Mouse (Mus musculus): Measurements from ENCODE around the gene Psenen. TPM values are rescaled to one million over a fixed set of nuclear protein-coding genes. Genes with fewer than 3 reads are reported as not detected.
A peak's percentile ranks its signal among the peaks of the same experiment; 100 is the strongest.

Gene Psenen
- polyA plus RNA-seq, 1 experiment from 2014 or later, result 104 TPM

GRCm38 (mm10) chr7:30526981-30527380 lies 36.4 kb downstream of the Psenen start:
- H3K4me1 ChIP-seq (ENCODE audit: insufficient read depth), result peaks cover 7% of the 10 kb centered on the region
- no peak overlapping the region for H3K27ac ChIP-seq (ENCODE audit: low read depth)
- ATAC-seq (ENCODE audit: insufficient read depth), result no peak
- 81% methylated on average over 14 of the region's 14 CpGs for WGBS
- H3K4me3 ChIP-seq (ENCODE audit: low read depth, low read length), result no peak overlapping the region
- peaks cover 85% of the 10 kb centered on the region for H3K36me3 ChIP-seq (ENCODE audit: insufficient read depth)
- TF ChIP-seq CTCF (IDR thresholded peaks at IDR 0.05; ENCODE audit: low read depth), result no peak
- no peaks in the 10 kb centered on the region for H3K27me3 ChIP-seq (ENCODE audit: insufficient read depth, low read length)
- peak overlapping the region; percentile 43; the same call in 1 of the 2 replicates for H3K4me2 ChIP-seq
- H3K9me3 ChIP-seq (ENCODE audit: low read depth, low read length), result no peaks in the 10 kb centered on the region
- DNase-seq, result no peak
- H3K9ac ChIP-seq, result no peak overlapping the region

- DNase-seq (no peak), ATAC-seq (ENCODE audit: insufficient read depth) (no peak)
- Histone ChIP-seq H3K4me3 (ENCODE audit: low read depth, low read length) (no peak overlapping the region), H3K36me3 (ENCODE audit: insufficient read depth) (peaks cover 80% of the 10 kb centered on the region), H3K4me1 (ENCODE audit: insufficient read depth) (peaks cover 7% of the 10 kb centered on the region), H3K4me2 (peak overlapping the region; percentile 43), H3K27ac (ENCODE audit: low read depth) (peak overlapping the region; percentile 38; the same call in 1 of the 2 replicates), H3K27me3 (ENCODE audit: insufficient read depth, low read length) (no peaks in the 10 kb centered on the region), H3K9ac (peak overlapping the region; percentile 32), H3K9me3 (ENCODE audit: low read depth, low read length) (no peaks in the 10 kb centered on the region)
- no peak for TF ChIP-seq CTCF (IDR thresholded peaks at IDR 0.05; ENCODE audit: low read depth)
- WGBS, result 25% methylated on average over 17 of the region's 17 CpGs
These were observed 37.0 kb downstream of the Psenen start for GRCm38 (mm10) chr7:30526399-30526798.

DNA sequence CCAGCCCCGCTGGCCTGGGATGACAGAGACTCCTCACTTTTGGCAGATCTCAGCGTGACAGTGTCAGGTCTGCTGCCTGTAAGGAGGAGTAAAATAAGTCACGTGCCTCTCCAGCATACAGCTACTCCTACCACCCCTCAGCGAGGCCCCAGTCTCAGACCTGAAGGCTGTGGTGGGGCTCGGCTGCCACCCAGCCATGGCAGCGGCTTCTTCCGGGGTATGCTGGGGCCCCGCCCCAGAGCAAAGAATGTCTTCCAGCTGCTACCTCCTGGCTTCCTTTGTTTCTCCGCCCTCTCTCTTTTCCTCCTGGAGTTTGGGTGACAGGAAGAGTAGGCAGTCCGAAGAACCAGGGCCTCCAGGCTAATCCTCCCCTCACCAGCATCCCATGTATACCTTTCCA lies 37.5 kb downstream of the Psenen start:
- peak; percentile 66 for ATAC-seq (ENCODE audit: insufficient read depth)
- Histone ChIP-seq H3K4me2 (peak overlapping the region; percentile 43), H3K36me3 (ENCODE audit: insufficient read depth) (peaks cover 77% of the 10 kb centered on the region), H3K27me3 (ENCODE audit: insufficient read depth, low read length) (no peaks in the 10 kb centered on the region), H3K4me1 (ENCODE audit: insufficient read depth) (peaks cover 7% of the 10 kb centered on the region), H3K9ac (peak overlapping the region; percentile 32), H3K9me3 (ENCODE audit: low read depth, low read length) (no peaks in the 10 kb centered on the region), H3K27ac (ENCODE audit: low read depth) (peak overlapping the region; percentile 50; the same call in 1 of the 2 replicates), H3K4me3 (ENCODE audit: low read depth, low read length) (no peak overlapping the region)
- DNase-seq, result peak; percentile 49
- WGBS, result 21% methylated on average over 9 of the region's 10 CpGs
- no peak for TF ChIP-seq CTCF (IDR thresholded peaks at IDR 0.05; ENCODE audit: low read depth)

GRCm38 (mm10) chr7:30524487-30524886 lies 38.9 kb downstream of the Psenen start:
- Histone ChIP-seq H3K4me2 (no peak overlapping the region), H3K27ac (ENCODE audit: low read depth) (no peak overlapping the region), H3K36me3 (ENCODE audit: insufficient read depth) (peaks cover 63% of the 10 kb centered on the region), H3K4me1 (ENCODE audit: insufficient read depth) (peaks cover 7% of the 10 kb centered on the region), H3K9me3 (ENCODE audit: low read depth, low read length) (no peaks in the 10 kb centered on the region), H3K4me3 (ENCODE audit: low read depth, low read length) (no peak overlapping the region), H3K27me3 (ENCODE audit: insufficient read depth, low read length) (no peaks in the 10 kb centered on the region), H3K9ac (no peak overlapping the region)
- no peak for ATAC-seq (ENCODE audit: insufficient read depth)
- no peak for DNase-seq
- 78% methylated on average over 6 of the region's 6 CpGs for WGBS
- TF ChIP-seq CTCF (IDR thresholded peaks at IDR 0.05; ENCODE audit: low read depth), result no peak

DNA sequence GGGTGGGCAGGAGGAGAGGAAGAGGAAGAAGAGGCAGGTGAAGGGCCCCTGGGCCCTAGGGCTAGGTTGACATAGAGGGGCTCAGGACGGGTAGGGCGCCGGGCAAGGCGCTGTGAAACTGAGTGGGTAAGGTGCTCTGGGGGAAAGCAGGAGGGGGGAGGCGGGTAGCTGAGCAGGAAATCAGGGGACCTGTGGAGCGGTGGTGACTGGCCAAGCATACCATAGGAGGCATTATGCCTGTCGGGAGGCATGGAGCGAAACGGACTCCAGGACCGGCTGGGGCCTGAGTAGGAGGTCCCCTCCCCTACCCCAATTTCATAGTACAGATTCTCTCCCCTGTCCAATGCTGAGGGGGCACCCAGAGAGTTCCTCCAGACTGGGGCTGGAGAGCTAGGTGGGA lies 40.6 kb downstream of the Psenen start:
- TF ChIP-seq CTCF (IDR thresholded peaks at IDR 0.05; ENCODE audit: low read depth), result no peak
- no peak for DNase-seq
- Histone ChIP-seq H3K4me1 (ENCODE audit: insufficient read depth) (peaks cover 7% of the 10 kb centered on the region), H3K36me3 (ENCODE audit: insufficient read depth) (peaks cover 46% of the 10 kb centered on the region), H3K9ac (no peak overlapping the region), H3K4me3 (ENCODE audit: low read depth, low read length) (no peak overlapping the region), H3K27ac (ENCODE audit: low read depth) (no peak overlapping the region), H3K9me3 (ENCODE audit: low read depth, low read length) (no peaks in the 10 kb centered on the region), H3K4me2 (no peak overlapping the region), H3K27me3 (ENCODE audit: insufficient read depth, low read length) (no peaks in the 10 kb centered on the region)
- WGBS, result 84% methylated on average over 10 of the region's 10 CpGs
- ATAC-seq (ENCODE audit: insufficient read depth), result no peak

DNA sequence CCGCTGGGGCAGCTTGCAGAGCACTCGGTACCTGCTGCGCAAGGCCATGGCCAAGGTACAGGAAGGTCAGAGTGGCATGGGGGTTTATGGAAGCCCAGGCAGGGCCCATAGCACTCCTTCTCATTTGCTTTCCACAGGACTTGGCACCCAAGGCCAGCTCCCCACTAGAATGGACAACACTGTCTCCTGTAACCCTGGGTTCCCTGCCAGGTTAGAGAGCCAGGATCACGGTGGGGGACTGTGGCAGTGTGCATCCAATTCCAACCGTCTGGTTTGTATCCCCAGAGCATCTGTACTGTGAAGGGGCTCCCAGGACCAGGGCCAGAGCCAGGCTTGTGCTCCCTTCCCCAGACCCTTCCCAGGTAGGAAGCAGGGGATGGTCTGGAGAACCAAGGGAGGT lies 42.6 kb downstream of the Psenen start:
- no peak for ATAC-seq (ENCODE audit: insufficient read depth)
- Histone ChIP-seq H3K36me3 (ENCODE audit: insufficient read depth) (peaks cover 29% of the 10 kb centered on the region), H3K27ac (ENCODE audit: low read depth) (no peak overlapping the region), H3K4me1 (ENCODE audit: insufficient read depth) (no peaks in the 10 kb centered on the region), H3K4me2 (no peak overlapping the region), H3K9ac (no peak overlapping the region), H3K9me3 (ENCODE audit: low read depth, low read length) (no peaks in the 10 kb centered on the region), H3K27me3 (ENCODE audit: insufficient read depth, low read length) (no peaks in the 10 kb centered on the region), H3K4me3 (ENCODE audit: low read depth, low read length) (no peak overlapping the region)
- WGBS, result 70% methylated on average over 5 of the region's 5 CpGs
- no peak for TF ChIP-seq CTCF (IDR thresholded peaks at IDR 0.05; ENCODE audit: low read depth)
- DNase-seq, result no peak

DNA sequence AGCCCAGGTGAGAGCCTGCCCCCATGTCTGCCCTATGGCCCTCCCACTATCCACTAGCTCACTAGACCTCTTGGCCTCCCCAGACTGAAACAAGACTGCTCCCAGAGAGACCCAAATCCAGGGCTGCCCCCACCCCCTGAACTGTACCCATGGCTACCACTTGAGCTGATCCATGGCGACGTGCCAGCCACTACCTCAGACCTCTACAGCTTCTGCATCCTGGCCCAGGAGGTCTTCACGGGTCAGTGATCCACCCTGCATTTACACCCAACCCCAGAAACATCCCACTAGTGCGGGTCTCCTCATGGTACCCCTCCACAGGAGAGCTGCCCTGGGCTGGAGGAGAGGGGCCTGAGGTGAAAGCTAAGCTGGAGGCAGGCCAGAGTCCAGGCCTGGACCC lies 43.0 kb downstream of the Psenen start:
- H3K4me3 ChIP-seq (ENCODE audit: low read depth, low read length), result no peak overlapping the region
- H3K4me2 ChIP-seq, result no peak overlapping the region
- H3K9me3 ChIP-seq (ENCODE audit: low read depth, low read length), result no peaks in the 10 kb centered on the region
- TF ChIP-seq CTCF (IDR thresholded peaks at IDR 0.05; ENCODE audit: low read depth), result no peak
- no peak for DNase-seq
- no peaks in the 10 kb centered on the region for H3K27me3 ChIP-seq (ENCODE audit: insufficient read depth, low read length)
- H3K4me1 ChIP-seq (ENCODE audit: insufficient read depth), result no peaks in the 10 kb centered on the region
- H3K9ac ChIP-seq, result no peak overlapping the region
- peaks cover 25% of the 10 kb centered on the region for H3K36me3 ChIP-seq (ENCODE audit: insufficient read depth)
- WGBS, result 59% methylated on average over 4 of the region's 4 CpGs
- ATAC-seq (ENCODE audit: insufficient read depth), result no peak
- no peak overlapping the region for H3K27ac ChIP-seq (ENCODE audit: low read depth)

DNA sequence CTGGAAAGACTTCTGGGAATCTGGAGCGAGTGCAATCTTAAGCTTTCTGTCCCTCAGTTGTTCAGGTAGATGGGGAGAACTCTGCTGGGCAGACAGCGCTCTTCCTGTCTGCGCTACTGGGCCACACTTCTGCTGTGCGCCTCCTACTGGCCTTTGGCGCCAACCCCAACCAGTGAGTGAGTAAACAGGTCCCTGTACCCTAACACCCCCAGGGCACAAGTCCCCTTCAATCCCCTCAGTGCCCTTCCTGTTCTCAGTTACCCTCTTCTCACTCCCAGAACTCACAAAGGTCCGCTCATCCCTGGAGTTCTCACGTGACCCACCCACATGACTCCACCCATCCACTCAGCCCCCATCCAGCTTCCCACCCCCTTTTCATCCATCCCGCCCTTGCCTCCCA lies 45.1 kb downstream of the Psenen start:
- WGBS, result 37% methylated on average over 8 of the region's 8 CpGs
- no peak for ATAC-seq (ENCODE audit: insufficient read depth)

More for the DNA sequence above, 45.1 kb downstream of the Psenen start:
- peaks cover 5% of the 10 kb centered on the region; the same call in 1 of the 2 replicates for H3K36me3 ChIP-seq (ENCODE audit: insufficient read depth)
- TF ChIP-seq CTCF (IDR thresholded peaks at IDR 0.05; ENCODE audit: low read depth), result peak; percentile 13; the same call in 1 of the 2 replicates
- no peak overlapping the region for H3K9ac ChIP-seq
- H3K4me2 ChIP-seq, result no peak overlapping the region
- no peaks in the 10 kb centered on the region for H3K9me3 ChIP-seq (ENCODE audit: low read depth, low read length)
- DNase-seq, result no peak
- no peak overlapping the region for H3K27ac ChIP-seq (ENCODE audit: low read depth)
- no peaks in the 10 kb centered on the region for H3K27me3 ChIP-seq (ENCODE audit: insufficient read depth, low read length)
- H3K4me3 ChIP-seq (ENCODE audit: low read depth, low read length), result no peak overlapping the region
- H3K4me1 ChIP-seq (ENCODE audit: insufficient read depth), result no peaks in the 10 kb centered on the region

Measured in lung, embryonic 14.5 days (tissue).